Mouse (Mus musculus) kidney, embryonic 14.5 days (tissue): ENCODE measurements around the gene Ppox. TPM values are rescaled to one million over a fixed set of nuclear protein-coding genes. Genes with fewer than 3 reads are reported as not detected.
"Not testable (repeated sequence)": the region's sequence is repeated elsewhere in the genome, so short reads cannot be mapped to it uniquely, and the experiment has no call there.

ENCODE experiments used
- ATAC-seq: fragments of 200-750 bp; cut with Nextera tagmentation; 2 replicates; pipeline ENCODE4 v1.8.0; 2017; ENCODE audit warnings: moderate number of reproducible peaks, mild to moderate bottlenecking, moderate TSS enrichment, moderate library complexity; ENCODE audit not compliant: low FRiP score, low TSS enrichment
- H3K27ac ChIP-seq: fragments of 300-500 bp; sonication (generic); 2 replicates; pipeline ENCODE4 v1.5.1; 2014; ENCODE audit warnings: low read depth, mild to moderate bottlenecking, low read length, moderate library complexity, mixed read lengths
- H3K27me3 ChIP-seq: fragments of 300-500 bp; sonication (generic); 2 replicates; pipeline ENCODE4 v1.6.1; 2014; ENCODE audit warnings: mild to moderate bottlenecking, low read length; ENCODE audit not compliant: control insufficient read depth, insufficient read depth
- H3K36me3 ChIP-seq: fragments of 300-500 bp; sonication (generic); 2 replicates; pipeline ENCODE4 v1.6.1; 2014; ENCODE audit warnings: low read length, mixed read lengths; ENCODE audit not compliant: control insufficient read depth, insufficient read depth
- H3K4me1 ChIP-seq: fragments of 300-500 bp; sonication (generic); 2 replicates; pipeline ENCODE4 v1.6.1; 2014; ENCODE audit warnings: low read length, mixed read lengths; ENCODE audit not compliant: control insufficient read depth, insufficient read depth
- H3K4me2 ChIP-seq: fragments of 300-500 bp; sonication (generic); replicated peaks from 2 replicates; pipeline ENCODE4 v1.6.1; 2014; ENCODE audit warnings: low read depth, mild to moderate bottlenecking, low read length
- H3K4me3 ChIP-seq: fragments of 300-500 bp; sonication (generic); 2 replicates; pipeline ENCODE4 v1.5.1; 2014; ENCODE audit warnings: mild to moderate bottlenecking, low read length
- H3K9ac ChIP-seq: fragments of 300-500 bp; sonication (generic); 2 replicates; pipeline ENCODE4 v1.6.1; 2014; ENCODE audit warnings: low read depth, mild to moderate bottlenecking, low read length, moderate library complexity
- H3K9me3 ChIP-seq: fragments of 300-500 bp; sonication (generic); 2 replicates; pipeline ENCODE4 v1.6.1; 2016; ENCODE audit warnings: low read length; ENCODE audit not compliant: control insufficient read depth
- WGBS: fragments of 180-500 bp; shearing (Covaris S2); extraction: QIAGEN DNeasy Blood & Tissue Kit; methylation state at CpG from one replicate; pipeline ENCODE4 v1.1.7; 2014; 5-methylcytosine and 5-hydroxymethylcytosine counted together
- polyA plus RNA-seq: library from polyadenylated mRNA; unstranded; fragments of >200 nt; fragmentation: Nextera tagmentation; extraction: Ambion mirVana; gene quantifications from 2 replicates; pipeline ENCODE4 v1.2.1, GENCODE M21; 2014

Ppox gene
- polyA plus RNA-seq, 1 experiment from 2014 or later, result 58.1 TPM

DNA sequence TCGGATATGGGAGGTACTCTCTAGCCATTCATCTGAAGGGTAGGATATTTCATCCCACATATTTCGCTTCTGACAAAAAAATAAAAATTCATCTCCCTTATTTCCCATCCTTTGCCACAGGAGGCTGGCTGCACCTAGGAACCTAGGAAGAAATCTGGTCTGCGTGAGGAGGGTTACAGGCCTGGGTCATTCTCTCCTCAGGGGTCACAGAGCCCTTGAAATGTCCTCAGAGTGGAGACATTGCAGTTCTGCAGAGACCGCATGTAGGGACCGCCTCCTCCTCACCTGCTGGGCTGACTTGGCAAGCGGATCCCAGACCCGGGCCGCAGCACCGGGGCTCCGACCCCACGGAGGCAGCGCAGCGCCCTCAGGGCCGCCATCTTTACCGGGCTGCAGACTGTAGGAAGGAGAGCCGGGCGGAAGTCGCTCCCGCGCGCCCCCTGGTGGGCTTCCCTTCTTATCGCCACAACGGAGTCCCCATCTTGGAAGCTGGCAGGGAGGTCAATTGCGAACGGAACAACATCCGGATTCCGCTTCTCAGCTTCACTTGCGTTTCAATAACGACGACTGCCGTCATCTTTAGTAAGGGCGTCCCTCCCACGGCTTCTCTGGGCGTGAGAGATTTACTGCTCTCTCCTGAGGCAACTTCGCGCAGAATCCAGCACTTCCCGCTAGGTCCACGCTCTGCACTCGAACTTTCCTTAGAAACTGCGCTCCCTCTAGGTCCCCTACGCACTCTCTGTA, 34.1 kb downstream of the Ppox start:
- Histone ChIP-seq H3K4me1 (peaks cover 34% of the 10 kb centered on the region), H3K9me3 (no peaks in the 10 kb centered on the region), H3K4me2 (peak overlapping the region; percentile 82), H3K27ac (peak overlapping the region; percentile 71), H3K4me3 (peak overlapping the region; percentile 88), H3K9ac (peak overlapping the region; percentile 88), H3K27me3 (no peaks in the 10 kb centered on the region), H3K36me3 (peaks cover 30% of the 10 kb centered on the region)
- peak; percentile 90 for ATAC-seq
- WGBS, result under 1% methylated on average over 41 of the region's 41 CpGs

DNA sequence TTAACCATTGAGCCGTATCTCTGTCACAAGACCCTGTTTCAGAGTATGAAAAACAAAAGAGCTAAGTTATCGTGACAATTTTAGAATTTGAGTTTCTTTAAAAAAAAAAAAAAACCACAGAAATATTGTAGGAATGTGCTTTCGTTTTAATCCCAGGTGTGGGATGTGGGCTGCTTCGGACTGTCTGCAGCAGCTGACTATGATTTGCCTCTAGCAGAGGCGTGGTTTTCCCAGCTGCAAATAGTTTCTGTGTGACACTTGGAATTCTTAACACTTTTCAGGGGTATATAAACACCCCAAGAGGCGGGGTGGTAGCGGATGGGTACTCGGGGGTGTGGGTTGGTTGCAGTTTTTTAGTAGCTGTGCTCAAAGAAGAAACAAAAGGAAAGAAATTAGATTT, 35.6 kb downstream of the Ppox start:
- Histone ChIP-seq H3K27me3 (no peaks in the 10 kb centered on the region), H3K4me2 (no peak overlapping the region), H3K4me1 (peaks cover 25% of the 10 kb centered on the region), H3K9me3 (no peaks in the 10 kb centered on the region), H3K4me3 (no peak overlapping the region), H3K36me3 (peaks cover 46% of the 10 kb centered on the region), H3K27ac (no peak overlapping the region), H3K9ac (no peak overlapping the region)
- WGBS, result 96% methylated on average over 8 of the region's 8 CpGs
- no peak for ATAC-seq

GRCm38 (mm10) chr1:171241952-171242351, 39.0 kb downstream of the Ppox start:
- not testable (repeated sequence) for ATAC-seq, H3K9me3 ChIP-seq, H3K27me3 ChIP-seq, H3K9ac ChIP-seq, H3K27ac ChIP-seq, H3K4me1 ChIP-seq, H3K4me2 ChIP-seq, H3K4me3 ChIP-seq
- peaks cover 80% of the 10 kb centered on the region for H3K36me3 ChIP-seq
- 92% methylated on average over 12 of the region's 12 CpGs for WGBS

DNA sequence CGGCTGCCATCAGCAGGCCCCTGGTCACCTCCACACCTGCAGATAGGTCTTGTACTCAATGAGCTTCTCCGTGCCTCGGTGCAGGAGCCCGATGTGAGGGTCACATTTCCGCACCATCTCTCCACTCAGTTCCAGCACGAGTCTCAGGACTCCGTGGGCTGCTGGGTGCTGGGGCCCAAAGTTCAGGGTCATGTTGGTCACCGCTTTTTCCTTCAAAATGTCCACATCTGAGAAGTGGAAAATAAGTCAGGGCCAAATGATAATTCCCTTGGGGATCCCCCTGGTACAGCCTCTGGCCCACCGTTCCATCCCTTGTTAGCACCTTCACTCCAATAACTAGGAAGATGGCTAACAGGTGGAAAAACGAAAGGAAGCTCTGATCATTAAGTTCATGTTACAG, 40.1 kb downstream of the Ppox start:
- H3K36me3 ChIP-seq, result peaks cover 90% of the 10 kb centered on the region
- no peaks in the 10 kb centered on the region for H3K9me3 ChIP-seq
- H3K9ac ChIP-seq, result no peak overlapping the region
- WGBS, result 82% methylated on average over 10 of the region's 10 CpGs
- H3K27me3 ChIP-seq, result no peaks in the 10 kb centered on the region
- no peak overlapping the region for H3K4me2 ChIP-seq
- 0 out of 2 replicates have a peak, but pooled peaks cover 3% of the 10 kb centered on the region for H3K4me1 ChIP-seq
- no peak for ATAC-seq
- no peak overlapping the region for H3K27ac ChIP-seq
- H3K4me3 ChIP-seq, result no peak overlapping the region

DNA sequence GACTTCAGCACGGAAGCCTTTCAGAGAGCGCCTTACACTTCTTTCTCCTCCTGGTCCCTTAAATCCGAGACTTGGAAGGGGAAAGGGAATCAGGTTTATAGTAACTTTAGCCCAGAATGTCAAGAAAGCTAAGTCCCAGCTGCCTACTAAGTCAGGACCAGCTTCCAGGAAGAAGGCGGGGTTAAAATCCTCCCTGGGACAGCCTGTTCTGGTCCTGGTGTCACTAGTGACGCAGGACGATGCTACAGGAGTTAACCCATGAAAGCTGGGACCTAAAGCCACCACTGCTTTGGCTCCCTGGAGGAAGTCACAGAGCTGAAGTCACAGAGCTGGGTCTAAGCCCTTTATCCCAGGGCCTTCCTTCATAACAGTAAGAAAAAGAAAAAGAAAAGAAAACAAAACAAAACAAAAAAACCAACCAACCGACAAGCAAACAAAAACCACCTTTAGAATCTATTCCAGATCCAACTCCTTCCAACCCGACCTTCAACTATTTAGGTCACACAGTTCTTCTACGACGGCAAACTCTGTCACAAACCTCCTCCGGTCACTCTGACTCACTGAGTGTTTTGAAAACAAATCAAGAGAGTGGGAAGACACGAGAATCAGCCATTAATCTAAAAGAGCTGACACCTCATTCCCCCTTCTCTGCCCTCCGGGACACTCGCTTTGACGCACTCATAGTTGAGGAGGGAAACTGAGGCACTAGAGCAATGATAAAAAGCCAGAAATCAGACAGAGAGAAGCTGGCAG, 40.8 kb downstream of the Ppox start:
- Histone ChIP-seq H3K27me3 (no peaks in the 10 kb centered on the region), H3K9me3 (no peaks in the 10 kb centered on the region), H3K4me1 (no peaks in the 10 kb centered on the region), H3K27ac (no peak overlapping the region), H3K36me3 (peaks cover 97% of the 10 kb centered on the region), H3K9ac (no peak overlapping the region), H3K4me2 (no peak overlapping the region), H3K4me3 (no peak overlapping the region)
- ATAC-seq, result no peak
- WGBS, result 55% methylated on average over 15 of the region's 15 CpGs

DNA sequence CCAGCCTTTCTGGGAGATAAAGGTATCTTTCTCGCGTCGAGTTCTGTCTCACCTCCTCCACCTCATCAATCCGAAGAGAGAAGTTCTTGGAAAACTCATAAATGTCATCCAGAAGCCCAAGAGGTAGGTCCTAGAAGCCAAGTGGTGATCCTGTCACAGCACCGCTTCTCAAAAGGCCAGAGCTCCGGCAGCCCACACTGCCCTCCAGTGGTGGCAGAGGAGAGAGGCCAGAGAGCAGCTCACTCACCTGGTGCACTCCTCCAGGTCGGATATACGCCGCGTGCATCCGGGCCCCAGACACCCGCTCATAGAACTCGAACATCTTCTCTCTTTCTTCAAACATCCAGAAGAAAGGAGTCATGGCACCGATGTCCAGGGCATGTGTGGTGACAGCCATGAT, 42.5 kb downstream of the Ppox start:
- no peak overlapping the region for H3K9ac ChIP-seq
- no peak overlapping the region for H3K27ac ChIP-seq
- H3K4me1 ChIP-seq, result no peaks in the 10 kb centered on the region
- H3K4me3 ChIP-seq, result no peak overlapping the region
- H3K9me3 ChIP-seq, result no peaks in the 10 kb centered on the region
- peaks cover 99% of the 10 kb centered on the region for H3K36me3 ChIP-seq
- H3K4me2 ChIP-seq, result no peak overlapping the region
- H3K27me3 ChIP-seq, result no peaks in the 10 kb centered on the region
- WGBS, result 72% methylated on average over 14 of the region's 14 CpGs
- no peak for ATAC-seq

DNA sequence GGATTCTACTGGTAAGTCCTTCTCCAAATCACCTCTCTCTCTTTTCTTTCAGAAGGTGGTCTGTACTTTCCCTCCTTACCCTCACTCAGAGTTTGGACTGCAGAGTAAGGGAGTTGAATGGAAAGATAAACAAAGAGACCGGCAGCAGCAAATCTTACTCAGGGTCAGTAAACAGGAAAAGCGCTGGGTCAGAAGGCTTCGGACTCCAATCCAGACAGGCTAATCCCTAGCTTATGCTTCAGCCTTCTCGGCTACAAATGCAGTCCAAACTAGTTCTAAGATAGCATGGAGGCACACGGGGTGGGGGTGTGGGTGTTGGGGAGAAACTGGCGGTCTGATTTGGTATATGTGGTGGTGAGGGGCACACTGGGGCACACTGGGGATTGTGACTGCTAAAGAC, 43.5 kb downstream of the Ppox start:
- no peak overlapping the region for H3K9ac ChIP-seq
- no peak overlapping the region for H3K4me2 ChIP-seq
- H3K36me3 ChIP-seq, result peaks cover 93% of the 10 kb centered on the region
- no peaks in the 10 kb centered on the region for H3K9me3 ChIP-seq
- H3K4me3 ChIP-seq, result no peak overlapping the region
- H3K27me3 ChIP-seq, result no peaks in the 10 kb centered on the region
- no peaks in the 10 kb centered on the region for H3K4me1 ChIP-seq
- WGBS, result 81% methylated on average over 6 of the region's 6 CpGs
- ATAC-seq, result no peak
- H3K27ac ChIP-seq, result no peak overlapping the region

DNA sequence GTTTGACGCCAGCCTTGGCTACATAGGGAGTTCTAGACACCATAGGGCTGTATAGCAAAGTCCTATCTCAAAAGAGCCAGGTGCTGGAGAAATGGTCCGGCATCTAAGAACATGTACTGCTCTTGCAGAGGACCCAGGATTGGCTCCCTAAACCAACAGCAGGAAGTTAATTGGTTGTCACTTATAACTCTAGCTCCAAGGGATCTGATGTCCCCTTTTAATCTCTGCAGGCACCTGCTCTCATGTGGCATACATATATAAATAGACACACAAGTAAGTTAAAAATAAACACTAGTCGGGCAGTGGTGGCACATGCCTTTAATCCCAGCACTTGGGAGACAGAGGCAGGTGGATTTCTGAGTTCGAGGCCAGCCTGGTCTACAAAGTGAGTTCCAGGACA, 45.2 kb downstream of the Ppox start:
- Histone ChIP-seq H3K36me3 (peaks cover 77% of the 10 kb centered on the region), H3K4me2 (no peak overlapping the region), H3K9ac (no peak overlapping the region), H3K27ac (no peak overlapping the region), H3K4me1 (no peaks in the 10 kb centered on the region), H3K9me3 (no peaks in the 10 kb centered on the region), H3K27me3 (no peaks in the 10 kb centered on the region), H3K4me3 (no peak overlapping the region)
- 91% methylated on average over 4 of the region's 4 CpGs for WGBS
- no peak for ATAC-seq

GRCm38 (mm10) chr1:171234538-171234937, 46.4 kb downstream of the Ppox start:
- H3K36me3 ChIP-seq, result peaks cover 65% of the 10 kb centered on the region
- ATAC-seq, result no peak
- no peak overlapping the region for H3K27ac ChIP-seq
- H3K4me3 ChIP-seq, result no peak overlapping the region
- no peaks in the 10 kb centered on the region for H3K27me3 ChIP-seq
- H3K4me2 ChIP-seq, result no peak overlapping the region
- 0 out of 2 replicates have a peak, but pooled peaks cover 3% of the 10 kb centered on the region for H3K4me1 ChIP-seq
- 78% methylated on average over 4 of the region's 4 CpGs for WGBS
- H3K9ac ChIP-seq, result no peak overlapping the region
- no peaks in the 10 kb centered on the region for H3K9me3 ChIP-seq
